14 mouse cellular contexts compared by ENCODE assay signal in genomic region chr7:123198695-123199094, GRCm38 (mm10). TPM values are rescaled to one million over a fixed set of nuclear protein-coding genes. Genes with fewer than 3 reads are reported as not detected.
DNase-seq lines count a peak whose midpoint lies in the region; ATAC-seq lines count a peak whose summit lies in the region.
"Had no signal": no experiment of that assay in that cellular context is flagged by ENCODE, and none has a peak within 500 bp of the region (broad histone marks: within the 10 kb centered on the region; RNA-seq: fewer than 3 reads in every experiment).

No protein-coding gene starts in this region.

- DNase-seq in splenic B cell, adult 2 months (ENCODE audit: low read depth, low spot score): peak; percentile 8
- DNase-seq in ovary, postnatal 36 days (ENCODE audit: low spot score): no peak
- no peak for DNase-seq in lung, postnatal 14 days
- DNase-seq: cerebellum, postnatal 10 days; lung, postnatal 10 days; spleen, adult 18-20 months had no signal

- no peaks in the 10 kb centered on the region for H3K9me3 ChIP-seq in intestine, embryonic 16.5 days (ENCODE audit: control insufficient read depth, low read length)
- H3K9me3 ChIP-seq in kidney, embryonic 16.5 days (ENCODE audit: low read length): no peaks in the 10 kb centered on the region
- H3K9me3 ChIP-seq: heart, embryonic 15.5 days had no signal

- H3K4me1 ChIP-seq in intestine, embryonic 16.5 days (ENCODE audit: control insufficient read depth, insufficient read depth, low read length): peaks cover 13% of the 10 kb centered on the region
- H3K4me1 ChIP-seq in kidney, embryonic 16.5 days (ENCODE audit: insufficient read depth, low read length): no peaks in the 10 kb centered on the region
- H3K4me1 ChIP-seq: heart, embryonic 15.5 days had no signal

- H3K27me3 ChIP-seq in intestine, embryonic 16.5 days (replicated peaks; ENCODE audit: control insufficient read depth, insufficient read depth, low read length): no peaks in the 10 kb centered on the region
- no peaks in the 10 kb centered on the region for H3K27me3 ChIP-seq in kidney, embryonic 16.5 days (ENCODE audit: insufficient read depth, low read length)
- no peaks in the 10 kb centered on the region for H3K27me3 ChIP-seq in splenic B cell, adult 2 months (ENCODE audit: control insufficient read depth, insufficient read depth, low read length, poor library complexity, severe bottlenecking)
- H3K27me3 ChIP-seq: heart, embryonic 15.5 days had no signal

- peak; percentile 43 for ATAC-seq in activated CD4-positive, CD25-positive, alpha-beta regulatory T cell, adult 4 months
- peak; percentile 83 for ATAC-seq in intestine, embryonic 16.5 days
- ATAC-seq in kidney, embryonic 16.5 days (ENCODE audit: low FRiP score, low TSS enrichment): peak; percentile 85
- ATAC-seq in monocyte, adult 5-6 weeks (replicated peaks; ENCODE audit: insufficient number of reproducible peaks, low FRiP score, low TSS enrichment, poor library complexity, severe bottlenecking): no peak
- ATAC-seq: forebrain, embryonic 14.5 days had no signal

- no peak overlapping the region for H3K4me2 ChIP-seq in intestine, embryonic 16.5 days (ENCODE audit: low read depth, low read length)
- H3K4me2 ChIP-seq in kidney, embryonic 16.5 days (replicated peaks; ENCODE audit: low read depth, low read length): no peak overlapping the region
- H3K4me2 ChIP-seq: heart, embryonic 15.5 days; hindbrain, embryonic 14.5 days had no signal

- peaks cover 2% of the 10 kb centered on the region; the same call in 1 of the 2 replicates for H3K36me3 ChIP-seq in intestine, embryonic 16.5 days (ENCODE audit: control insufficient read depth, insufficient read depth, low read length)
- peaks cover 10% of the 10 kb centered on the region for H3K36me3 ChIP-seq in kidney, embryonic 16.5 days (ENCODE audit: insufficient read depth, low read length)
- H3K36me3 ChIP-seq in splenic B cell, adult 2 months (ENCODE audit: control insufficient read depth, insufficient read depth, low read length, poor library complexity, severe bottlenecking): no peaks in the 10 kb centered on the region

- H3K4me3 ChIP-seq in intestine, embryonic 16.5 days (ENCODE audit: low read length): no peak overlapping the region
- H3K4me3 ChIP-seq in kidney, embryonic 16.5 days (ENCODE audit: low read length): no peak overlapping the region
- H3K4me3 ChIP-seq: heart, embryonic 15.5 days had no signal

- 53% methylated on average over 10 of the region's 10 CpGs for WGBS in intestine, embryonic 16.5 days
- WGBS in kidney, embryonic 16.5 days: 47% methylated on average over 10 of the region's 10 CpGs

- no peak overlapping the region for H3K9ac ChIP-seq in intestine, embryonic 16.5 days (ENCODE audit: low read depth, low read length)
- H3K9ac ChIP-seq in kidney, embryonic 16.5 days (replicated peaks; ENCODE audit: low read length): no peak overlapping the region
- H3K9ac ChIP-seq: heart, embryonic 15.5 days; hindbrain, embryonic 14.5 days had no signal

- H3K27ac ChIP-seq in intestine, embryonic 16.5 days (ENCODE audit: low read length): peak overlapping the region; percentile 69
- H3K27ac ChIP-seq in kidney, embryonic 16.5 days (ENCODE audit: low read length): peak overlapping the region; percentile 75
- H3K27ac ChIP-seq: heart, embryonic 15.5 days; hindbrain, embryonic 14.5 days had no signal

RNA-seq across cellular contexts. Expression of gene Slc5a11, which starts 15.9 kb away (rescaled TPM):
- polyA plus RNA-seq in activated CD4-positive, CD25-positive, alpha-beta regulatory T cell, adult 4 months (2017; shearing (Covaris generic)): under 1 TPM in 1 of 2 experiments, not detected in 1; 0.54 TPM
- polyA plus RNA-seq in intestine, embryonic 16.5 days (2015; fragmentation: Nextera tagmentation; extraction: Ambion mirVana): 25.3 and 39.3 TPM in 2 replicates
- polyA plus RNA-seq in kidney, embryonic 16.5 days (2015; fragmentation: Nextera tagmentation; extraction: Ambion mirVana): 5.0 and 5.8 TPM in 2 replicates
- total RNA-seq in monocyte, adult 5-6 weeks (2017): 5.2 to 40.6 TPM (median 6.9 TPM) in 3 replicates
- total RNA-seq: gastrocnemius, postnatal 4 days had no signal
- polyA plus RNA-seq: heart, embryonic 15.5 days; hindbrain, embryonic 14.5 days had no signal
